Mouse (Mus musculus): Measurements from ENCODE around the gene Pde11a. TPM values are rescaled to one million over a fixed set of nuclear protein-coding genes. Genes with fewer than 3 reads are reported as not detected.

Gene Pde11a
- total RNA-seq, 2 experiments from 2014 or later, result 4.6 to 5.5 TPM

DNA sequence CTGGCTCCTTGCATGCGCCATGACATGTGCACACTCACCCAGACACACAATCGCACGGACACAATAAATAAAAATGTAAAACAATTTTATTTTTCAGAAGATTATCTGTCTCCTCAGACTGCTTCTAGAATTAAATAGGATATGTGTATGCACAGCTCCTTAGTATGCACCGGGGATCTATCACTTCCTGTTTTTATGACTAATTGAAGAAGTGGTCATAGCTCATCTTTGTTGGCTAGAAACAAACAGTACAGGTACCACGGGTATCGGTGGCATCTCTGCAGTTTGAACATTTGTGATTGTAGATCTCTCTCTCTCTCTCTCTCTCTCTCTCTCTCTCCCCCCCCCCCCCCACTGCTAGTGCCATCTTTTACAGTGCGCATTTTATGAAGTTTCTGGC lies 298.5 kb downstream of the Pde11a start:
- Histone ChIP-seq H3K4me3 (no peak overlapping the region), H3K27ac (no peak overlapping the region)
- no peak for DNase-seq (ENCODE audit: extremely low spot score in 1 of 2, low spot score in 2 of 2)
- intact Hi-C loops (cut with DNase I), result no loop called here
- TF ChIP-seq CTCF (IDR thresholded peaks at IDR 0.05), result no peak

- DNase-seq (ENCODE audit: extremely low spot score in 1 of 2, low spot score in 2 of 2), result peak; percentile 60 to 77
- Histone ChIP-seq H3K4me3 (peak overlapping the region; percentile 15), H3K27ac (peak overlapping the region; percentile 45; the same call in 1 of the 2 replicates)
- intact Hi-C loops (cut with DNase I), result no loop called here
- TF ChIP-seq CTCF (IDR thresholded peaks at IDR 0.05), result no peak
Measured at GRCm38 (mm10) chr2:76030080-76030479, 308.5 kb downstream of the Pde11a start.

GRCm38 (mm10) chr2:76029081-76029901 lies 309.3 kb downstream of the Pde11a start:
- no peak for TF ChIP-seq CTCF (IDR thresholded peaks at IDR 0.05)
- DNase-seq (ENCODE audit: extremely low spot score in 1 of 2, low spot score in 2 of 2), result peak; percentile 17 to 40
- Histone ChIP-seq H3K27ac (peak overlapping the region; percentile 45; the same call in 1 of the 2 replicates), H3K4me3 (peak overlapping the region; percentile 14; the same call in 1 of the 2 replicates)
- intact Hi-C loops (cut with DNase I), result no loop called here

DNA sequence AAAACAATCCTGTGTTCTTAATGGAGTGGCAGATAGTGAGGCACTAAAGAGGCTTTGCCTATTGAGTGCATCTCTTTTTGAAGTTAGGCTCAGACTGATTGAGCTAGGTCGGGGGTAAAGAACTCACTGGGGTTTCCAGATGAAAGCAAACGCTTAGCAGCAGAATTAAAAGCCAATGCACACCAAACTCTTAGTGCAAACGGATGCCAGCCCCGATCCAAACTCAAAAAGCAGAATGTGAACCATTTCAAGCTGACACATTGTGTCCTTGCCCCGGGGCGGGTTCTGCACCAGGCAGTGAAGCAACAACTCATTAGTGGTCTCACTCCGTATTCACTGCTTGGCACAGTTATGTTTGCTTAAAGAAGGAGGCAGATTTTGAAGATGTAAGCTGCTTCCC lies 321.7 kb downstream of the Pde11a start:
- no peak for DNase-seq (ENCODE audit: extremely low spot score in 1 of 2, low spot score in 2 of 2)
- H3K27ac ChIP-seq, result no peak overlapping the region
- TF ChIP-seq CTCF (IDR thresholded peaks at IDR 0.05), result no peak
- intact Hi-C loops (cut with DNase I), result no loop called here
- no peak overlapping the region for H3K4me3 ChIP-seq

DNA sequence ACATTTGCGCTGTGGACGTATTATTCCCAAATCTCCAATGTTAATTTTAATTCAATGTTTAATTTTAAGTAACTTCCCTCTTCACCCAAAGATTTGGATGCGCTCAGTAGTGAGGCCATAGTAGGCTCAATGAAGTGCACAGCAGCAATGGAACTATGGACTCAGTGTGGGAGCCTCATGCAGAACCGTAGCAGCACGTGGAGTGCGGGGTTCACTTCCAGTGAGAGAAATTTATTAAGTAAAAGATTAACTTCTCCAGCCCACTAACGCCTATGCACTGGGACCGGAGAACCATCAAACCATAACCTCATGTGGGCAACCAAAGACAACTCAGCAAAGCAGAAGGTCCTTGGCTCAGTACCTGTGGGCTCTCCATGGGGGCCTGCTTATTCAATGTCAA lies 322.4 kb downstream of the Pde11a start:
- intact Hi-C loops (cut with DNase I), result no loop called here
- no peak for TF ChIP-seq CTCF (IDR thresholded peaks at IDR 0.05)
- H3K27ac ChIP-seq, result no peak overlapping the region

DNA sequence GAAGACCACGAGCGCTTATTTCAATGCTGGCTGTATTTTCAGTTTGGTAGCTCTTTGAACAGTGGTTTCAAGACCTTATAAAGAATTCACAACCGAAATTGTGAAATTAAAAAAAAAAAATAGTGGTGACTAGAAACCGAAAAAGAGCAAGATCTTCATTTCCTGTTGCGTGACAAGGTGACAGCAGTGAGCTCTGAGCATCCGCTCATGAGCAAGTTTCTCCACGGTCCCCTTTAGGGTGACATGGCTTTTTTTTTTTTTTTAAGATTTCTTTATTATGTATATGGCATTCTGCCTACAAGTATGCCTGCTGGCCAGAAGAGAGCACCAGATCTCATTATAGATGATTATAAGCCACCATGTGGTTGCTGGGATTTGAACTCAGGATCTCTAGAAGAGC lies 323.1 kb downstream of the Pde11a start:
- DNase-seq (ENCODE audit: extremely low spot score in 1 of 2, low spot score in 2 of 2), result no peak
- intact Hi-C loops (cut with DNase I), result no loop called here
- Histone ChIP-seq H3K4me3 (no peak overlapping the region), H3K27ac (no peak overlapping the region)
- no peak for TF ChIP-seq CTCF (IDR thresholded peaks at IDR 0.05)

More for the DNA sequence above, 322.4 kb downstream of the Pde11a start:
- no peak overlapping the region for H3K4me3 ChIP-seq
- no peak for DNase-seq (ENCODE audit: extremely low spot score in 1 of 2, low spot score in 2 of 2)

GRCm38 (mm10) chr2:76014659-76015058 lies 323.9 kb downstream of the Pde11a start:
- no peak for DNase-seq (ENCODE audit: extremely low spot score in 1 of 2, low spot score in 2 of 2)
- Histone ChIP-seq H3K4me3 (no peak overlapping the region), H3K27ac (no peak overlapping the region)
- intact Hi-C loops (cut with DNase I), result no loop called here
- TF ChIP-seq CTCF (IDR thresholded peaks at IDR 0.05), result no peak

DNA sequence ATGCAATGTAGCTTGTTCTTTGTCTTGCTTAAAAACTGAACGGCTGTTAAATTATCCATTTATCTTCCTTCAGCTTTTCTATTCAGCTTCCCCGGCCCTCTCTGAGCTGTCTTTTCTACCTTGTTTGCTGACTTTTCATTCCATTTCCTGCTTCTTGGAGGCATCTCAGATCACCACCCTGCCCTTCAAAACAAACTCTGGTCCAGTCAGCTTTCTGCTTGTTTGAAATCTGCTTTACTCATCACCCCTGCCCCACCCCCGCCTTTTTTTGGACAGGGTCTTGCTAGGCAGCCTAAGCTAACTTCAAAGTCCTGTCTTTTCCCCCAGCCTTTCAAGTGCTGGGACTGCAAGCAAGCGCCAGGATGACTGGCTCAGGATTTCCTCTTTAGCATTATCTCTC lies 332.4 kb downstream of the Pde11a start:
- Histone ChIP-seq H3K4me3 (no peak overlapping the region), H3K27ac (no peak overlapping the region)
- no peak for DNase-seq (ENCODE audit: extremely low spot score in 1 of 2, low spot score in 2 of 2)
- intact Hi-C loops (cut with DNase I), result no loop called here
- no peak for TF ChIP-seq CTCF (IDR thresholded peaks at IDR 0.05)

DNA sequence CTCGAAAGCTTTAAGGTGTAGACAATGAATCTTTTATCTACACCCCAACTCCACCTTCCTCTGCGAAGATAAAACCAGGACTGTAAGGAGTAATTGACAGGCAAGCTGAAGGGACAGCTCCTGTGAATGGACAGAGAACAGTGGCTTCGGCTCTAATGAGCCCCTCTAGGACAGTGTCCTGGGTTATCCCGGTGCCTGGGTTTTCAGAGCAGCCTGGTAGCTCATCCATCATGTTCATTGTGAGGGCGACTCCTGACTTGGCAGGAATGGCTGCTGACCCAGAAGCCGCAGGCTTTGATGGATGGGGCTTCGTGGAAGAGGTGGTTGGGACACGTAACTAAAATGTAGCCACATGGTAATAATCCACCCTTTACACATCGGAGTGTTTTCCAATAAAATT lies 335.7 kb downstream of the Pde11a start:
- intact Hi-C loops (cut with DNase I), result loop anchor here (5.0 kb wide), 1 partner anchor 54 kb away; no protein-coding TSS in a partner anchor
- DNase-seq (ENCODE audit: extremely low spot score in 1 of 2, low spot score in 2 of 2), result no peak
- no peak for TF ChIP-seq CTCF (IDR thresholded peaks at IDR 0.05)
- no peak overlapping the region for H3K27ac ChIP-seq
- H3K4me3 ChIP-seq, result no peak overlapping the region

DNA sequence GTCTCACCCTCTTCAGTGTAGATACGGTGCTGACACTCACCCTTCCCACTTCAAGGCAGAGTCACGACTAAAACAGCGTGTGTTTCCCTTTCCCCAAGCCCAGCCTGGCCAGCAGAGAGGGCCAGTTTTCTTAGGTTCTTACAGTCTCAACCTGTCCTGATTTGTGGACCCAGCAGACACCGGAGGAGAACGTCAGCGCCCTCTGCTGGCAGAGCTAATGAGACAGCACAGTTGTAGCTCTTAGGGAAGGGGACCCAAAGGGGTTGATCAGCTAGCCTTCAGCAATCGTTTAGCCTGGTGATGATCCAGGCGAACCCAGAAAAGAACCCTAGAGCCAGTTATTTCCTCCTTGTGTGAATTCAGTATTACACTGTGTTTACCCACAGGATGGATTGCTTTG lies 337.2 kb downstream of the Pde11a start:
- intact Hi-C loops (cut with DNase I), result loop anchor here (5.0 kb wide), 1 partner anchor 56 kb away; no protein-coding TSS in a partner anchor
- H3K4me3 ChIP-seq, result no peak overlapping the region
- TF ChIP-seq CTCF (IDR thresholded peaks at IDR 0.05), result peak; percentile 76
- DNase-seq (ENCODE audit: extremely low spot score in 1 of 2, low spot score in 2 of 2), result peak; percentile 42 to 65
- H3K27ac ChIP-seq, result no peak overlapping the region

- Histone ChIP-seq H3K27ac (no peak overlapping the region), H3K4me3 (no peak overlapping the region)
- DNase-seq (ENCODE audit: extremely low spot score in 1 of 2, low spot score in 2 of 2), result no peak
- no peak for TF ChIP-seq CTCF (IDR thresholded peaks at IDR 0.05)
- intact Hi-C loops (cut with DNase I), result loop anchor here (5.0 kb wide), 1 partner anchor 58 kb away; no protein-coding TSS in a partner anchor
Measured at GRCm38 (mm10) chr2:75999636-76000035, 338.9 kb downstream of the Pde11a start.

- H3K4me3 ChIP-seq, result no peak overlapping the region
- TF ChIP-seq CTCF (IDR thresholded peaks at IDR 0.05), result no peak
- intact Hi-C loops (cut with DNase I), result no loop called here
- no peak for DNase-seq (ENCODE audit: extremely low spot score in 1 of 2, low spot score in 2 of 2)
- H3K27ac ChIP-seq, result no peak overlapping the region
Measured at GRCm38 (mm10) chr2:75998692-75999091, 339.9 kb downstream of the Pde11a start.

DNA sequence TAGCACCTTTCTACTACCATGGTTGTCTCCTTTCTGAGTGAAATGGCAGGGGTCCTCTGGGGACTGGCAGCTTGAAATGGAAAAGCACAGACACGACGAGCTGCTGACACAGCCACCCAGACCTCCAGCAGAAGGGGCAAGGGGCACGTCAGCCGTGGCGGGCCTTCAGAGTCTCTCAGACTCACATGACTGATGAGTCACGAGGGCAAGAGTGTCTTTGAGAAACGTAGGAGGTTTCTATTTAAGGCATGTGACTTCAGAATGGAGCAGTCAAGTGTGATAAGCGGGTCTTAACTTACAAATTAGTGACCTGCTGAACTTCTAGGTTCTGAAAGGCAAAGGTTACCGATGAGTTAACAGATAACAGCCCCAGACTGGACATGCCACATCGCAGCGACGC lies 340.8 kb downstream of the Pde11a start:
- Histone ChIP-seq H3K27ac (no peak overlapping the region), H3K4me3 (no peak overlapping the region)
- TF ChIP-seq CTCF (IDR thresholded peaks at IDR 0.05), result no peak
- no peak for DNase-seq (ENCODE audit: extremely low spot score in 1 of 2, low spot score in 2 of 2)
- intact Hi-C loops (cut with DNase I), result no loop called here

Measured in left cerebral cortex, adult 2 months (tissue).